Mouse (Mus musculus) C2C12 (cell line): ENCODE results near the gene Camta2. TPM values are rescaled to one million over a fixed set of nuclear protein-coding genes. Genes with fewer than 3 reads are reported as not detected.

Source experiments
- H3K27me3 ChIP-seq: one replicate; pipeline ENCODE4 v1.6.1; 2011; ENCODE audit not compliant: control insufficient read depth, insufficient read depth, insufficient read length
- H3K36me3 ChIP-seq: one replicate; pipeline ENCODE4 v1.6.1; 2011; ENCODE audit not compliant: control insufficient read depth, insufficient read depth
- H3K4me3 ChIP-seq: one replicate; pipeline ENCODE4 v1.5.1; 2011; ENCODE audit warnings: mild to moderate bottlenecking, control low read depth; ENCODE audit not compliant: poor library complexity, insufficient read depth, severe bottlenecking
- H3K79me2 ChIP-seq: one replicate; pipeline ENCODE4 v1.6.1; 2011; ENCODE audit not compliant: control insufficient read depth, insufficient read depth
- H3K79me3 ChIP-seq: one replicate; pipeline ENCODE4 v1.6.1; 2011; ENCODE audit warnings: low read depth, control low read depth
- H3ac ChIP-seq: one replicate; pipeline ENCODE3; 2011; ENCODE audit warnings: low read depth; ENCODE audit not compliant: control insufficient read depth, insufficient read length
- CEBPB ChIP-seq: IDR thresholded peaks from one replicate; pipeline ENCODE4 v1.6.1; 2011; ENCODE audit warnings: low read depth, mild to moderate bottlenecking, control low read depth, moderate library complexity
- CTCF ChIP-seq: IDR thresholded peaks from one replicate; pipeline ENCODE4 v1.5.1; 2011; ENCODE audit not compliant: control insufficient read depth, insufficient read depth, insufficient read length
- FOSL1 ChIP-seq: IDR thresholded peaks from one replicate; pipeline ENCODE4 v1.8.0; 2011; ENCODE audit warnings: mild to moderate bottlenecking, low read length; ENCODE audit not compliant: poor library complexity, insufficient read depth, severe bottlenecking
- MAX ChIP-seq: IDR thresholded peaks from one replicate; pipeline ENCODE4 v1.6.1; 2011; ENCODE audit warnings: mild to moderate bottlenecking, control low read depth
- MYOD1 ChIP-seq: IDR thresholded peaks from one replicate; pipeline ENCODE4 v1.6.1; 2011; ENCODE audit warnings: low read depth; ENCODE audit not compliant: control insufficient read depth, insufficient read length
- MYOG ChIP-seq: IDR thresholded peaks from one replicate; pipeline ENCODE4 v1.6.1; 2011; ENCODE audit not compliant: control insufficient read depth, insufficient read length; ENCODE audit errors: extremely low read depth
- USF1 ChIP-seq: IDR thresholded peaks from one replicate; pipeline ENCODE4 v1.6.1; 2011; ENCODE audit warnings: low read depth, mild to moderate bottlenecking, control low read depth, moderate library complexity
- polyA plus RNA-seq: library from polyadenylated mRNA; unstranded; fragments of >200 nt; fragmentation: generic; extraction: Trizol; gene quantifications from one replicate; pipeline ENCODE4 v1.2.1, GENCODE M21; 2012; ENCODE audit warnings: missing spikeins

Gene Camta2
- polyA plus RNA-seq, 1 experiment, result 9.0 TPM

- no peaks in the 10 kb centered on the region for H3K27me3 ChIP-seq
- H3K4me3 ChIP-seq, result no peak within 1 kb of the TSS
- TF ChIP-seq USF1 (peak; percentile 29), MYOD1 (no peak), MYOG (no peak)
- H3K36me3 ChIP-seq, result peaks cover 7% of the 10 kb centered on the region
- H3K79me3 ChIP-seq, result no peaks in the 10 kb centered on the region
- H3K79me2 ChIP-seq, result no peaks in the 10 kb centered on the region
- no peak within 1 kb of the TSS for H3ac ChIP-seq
Measured at GRCm38 (mm10) chr11:70638714-70639278, 49.1 kb downstream of the Camta2 start, which contains the start of gene Gp1ba. TSS of gene Gp1ba (plus strand) at chr11:70639122.

GRCm38 (mm10) chr11:70638293-70638692 lies 49.6 kb downstream of the Camta2 start:
- H3K27me3 ChIP-seq, result no peaks in the 10 kb centered on the region
- peaks cover 2% of the 10 kb centered on the region for H3K36me3 ChIP-seq
- TF ChIP-seq MYOD1 (no peak), MYOG (no peak), MAX (no peak), CEBPB (no peak), FOSL1 (no peak), CTCF (no peak), USF1 (no peak)
- H3ac ChIP-seq, result no peak overlapping the region
- H3K79me2 ChIP-seq, result no peaks in the 10 kb centered on the region
- no peak overlapping the region for H3K4me3 ChIP-seq
- no peaks in the 10 kb centered on the region for H3K79me3 ChIP-seq

- Histone ChIP-seq H3K4me3 (no peak overlapping the region), H3K27me3 (no peaks in the 10 kb centered on the region), H3K36me3 (no peaks in the 10 kb centered on the region), H3ac (no peak overlapping the region), H3K79me2 (no peaks in the 10 kb centered on the region), H3K79me3 (no peaks in the 10 kb centered on the region)
- no peak for TF ChIP-seq FOSL1
- TF ChIP-seq MYOD1, result no peak
- TF ChIP-seq CTCF, result no peak
- TF ChIP-seq MAX, result no peak
- no peak for TF ChIP-seq MYOG
- TF ChIP-seq USF1, result no peak
- TF ChIP-seq CEBPB, result no peak
Measured at GRCm38 (mm10) chr11:70637764-70638163, 50.1 kb downstream of the Camta2 start.

GRCm38 (mm10) chr11:70635601-70636000 lies 52.3 kb downstream of the Camta2 start:
- no peak overlapping the region for H3K4me3 ChIP-seq
- no peaks in the 10 kb centered on the region for H3K36me3 ChIP-seq
- no peaks in the 10 kb centered on the region for H3K27me3 ChIP-seq
- no peaks in the 10 kb centered on the region for H3K79me2 ChIP-seq
- TF ChIP-seq MYOD1 (no peak), CTCF (no peak), MAX (no peak), USF1 (no peak), CEBPB (no peak), FOSL1 (no peak), MYOG (no peak)
- no peak overlapping the region for H3ac ChIP-seq
- no peaks in the 10 kb centered on the region for H3K79me3 ChIP-seq

- Histone ChIP-seq H3K4me3 (no peak overlapping the region), H3K27me3 (no peaks in the 10 kb centered on the region)
Measured at GRCm38 (mm10) chr11:70630129-70630528, 57.8 kb downstream of the Camta2 start.

GRCm38 (mm10) chr11:70629557-70629956 lies 58.3 kb downstream of the Camta2 start:
- no peaks in the 10 kb centered on the region for H3K79me3 ChIP-seq
- no peaks in the 10 kb centered on the region for H3K36me3 ChIP-seq
- no peaks in the 10 kb centered on the region for H3K79me2 ChIP-seq
- no peak for TF ChIP-seq CEBPB
- no peak for TF ChIP-seq MYOG
- TF ChIP-seq MYOD1, result no peak
- no peak for TF ChIP-seq FOSL1
- TF ChIP-seq MAX, result no peak
- TF ChIP-seq CTCF, result peak; percentile 18
- no peak for TF ChIP-seq USF1
- H3K27me3 ChIP-seq, result no peaks in the 10 kb centered on the region
- no peak overlapping the region for H3ac ChIP-seq
- no peak overlapping the region for H3K4me3 ChIP-seq

More at GRCm38 (mm10) chr11:70630129-70630528, 57.8 kb downstream of the Camta2 start:
- Histone ChIP-seq H3K79me3 (no peaks in the 10 kb centered on the region), H3K79me2 (no peaks in the 10 kb centered on the region), H3K36me3 (no peaks in the 10 kb centered on the region), H3ac (no peak overlapping the region)
- TF ChIP-seq CEBPB, result no peak
- TF ChIP-seq FOSL1, result no peak
- TF ChIP-seq MYOD1, result no peak
- no peak for TF ChIP-seq MAX
- TF ChIP-seq CTCF, result no peak
- no peak for TF ChIP-seq USF1
- TF ChIP-seq MYOG, result no peak
